Mouse (Mus musculus) C2C12 (cell line): ENCODE results near the gene Gadd45b.

Experiments
- CTCF ChIP-seq: IDR thresholded peaks from one replicate; pipeline ENCODE4 v1.5.1; 2011; ENCODE audit not compliant: control insufficient read depth, insufficient read depth, insufficient read length
- MYOD1 ChIP-seq: IDR thresholded peaks from one replicate; pipeline ENCODE4 v1.6.1; 2011; ENCODE audit warnings: low read depth; ENCODE audit not compliant: control insufficient read depth, insufficient read length

DNA sequence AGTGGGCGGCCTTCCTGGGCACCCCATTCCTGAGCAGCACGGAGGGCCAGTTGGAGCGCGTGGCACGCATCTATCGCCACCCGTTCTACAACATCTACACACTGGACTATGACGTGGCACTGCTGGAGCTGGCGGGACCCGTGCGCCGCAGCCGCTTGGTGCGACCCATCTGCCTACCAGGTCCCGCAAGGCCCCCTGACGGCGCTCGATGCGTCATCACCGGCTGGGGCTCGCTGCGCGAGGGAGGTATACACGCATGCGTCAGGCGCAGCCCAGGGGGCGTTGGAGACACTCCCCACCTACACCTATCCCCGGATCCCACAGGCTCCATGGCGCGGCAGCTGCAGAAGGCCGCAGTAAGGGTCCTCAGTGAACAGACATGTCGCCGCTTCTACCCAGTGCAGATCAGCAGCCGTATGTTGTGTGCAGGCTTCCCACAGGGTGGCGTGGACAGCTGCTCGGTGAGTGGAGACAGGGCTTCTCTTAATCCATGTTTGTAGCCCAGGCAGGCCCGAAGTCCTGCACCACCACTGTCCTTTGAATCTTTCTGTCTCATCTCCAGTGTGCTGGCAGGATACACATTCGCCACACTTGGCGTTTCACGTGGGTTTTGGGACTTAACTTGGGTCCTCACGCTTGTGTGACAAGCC lies 31.9 kb upstream of the Gadd45b start:
- TF ChIP-seq CTCF (no peak), MYOD1 (no peak)
